Mouse (Mus musculus): ENCODE results near the gene Slc16a5.

DNA sequence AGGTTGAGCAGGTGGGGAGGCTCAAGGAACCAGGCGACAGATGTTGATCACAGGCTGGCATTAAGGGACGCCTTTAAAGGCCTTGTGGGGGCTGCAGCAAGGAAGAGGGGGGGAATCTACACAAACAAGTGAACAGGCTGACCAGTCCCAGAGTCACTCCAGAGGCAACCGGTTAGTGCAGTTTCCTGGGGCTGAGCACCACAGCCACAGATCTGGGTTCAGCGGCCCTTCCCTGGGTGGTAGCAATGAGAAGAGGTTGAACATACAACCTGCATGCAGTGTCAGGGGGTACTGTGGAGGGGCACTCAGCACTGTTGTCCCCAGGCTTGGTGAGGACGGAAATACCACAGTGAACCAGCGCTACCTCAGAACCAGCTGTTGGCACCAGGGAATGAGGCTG, 28.9 kb upstream of the Slc16a5 start:
- TF ChIP-seq POLR2A (IDR thresholded peaks at IDR 0.05; ENCODE audit: borderline replicate concordance, control insufficient read depth, low read depth, low read length) = no peak
- no peak for TF ChIP-seq CTCF (IDR thresholded peaks at IDR 0.05; ENCODE audit: control insufficient read depth, insufficient read depth, low read length)
